Mouse (Mus musculus) R1 (cell line): ENCODE results near the gene Galnt6.

ENCODE experiments used
- DNase-seq: peaks from one replicate; pipeline ENCODE4 v3.0.0-alpha.2; 2018; ENCODE audit warnings: low read depth, low spot score

Gene Galnt6

DNA sequence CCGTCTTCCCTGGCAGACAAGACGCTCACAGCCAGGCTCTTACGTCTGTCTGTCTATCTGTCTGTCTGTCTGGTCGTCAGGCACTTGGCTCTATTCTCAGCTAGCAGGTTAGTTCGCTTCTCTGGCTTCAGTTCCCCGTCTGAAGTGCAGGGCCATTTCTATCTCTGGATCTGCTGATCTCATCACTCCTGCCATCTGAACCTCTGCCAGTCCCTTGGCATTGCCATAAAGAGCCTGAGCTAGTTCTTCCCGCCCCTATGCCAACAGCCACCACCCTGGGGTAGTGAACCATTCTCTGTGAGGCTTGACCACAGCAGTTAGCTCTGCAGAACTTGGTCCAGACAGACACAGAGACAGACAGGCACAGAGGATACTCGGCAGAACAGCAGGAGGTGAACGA, 68.9 kb downstream of the Galnt6 start:
- no peak for DNase-seq

GRCm38 (mm10) chr15:100655201-100655600, 74.0 kb downstream of the Galnt6 start:
- DNase-seq = no peak

GRCm38 (mm10) chr15:100654271-100654670, 74.9 kb downstream of the Galnt6 start:
- DNase-seq = no peak

DNA sequence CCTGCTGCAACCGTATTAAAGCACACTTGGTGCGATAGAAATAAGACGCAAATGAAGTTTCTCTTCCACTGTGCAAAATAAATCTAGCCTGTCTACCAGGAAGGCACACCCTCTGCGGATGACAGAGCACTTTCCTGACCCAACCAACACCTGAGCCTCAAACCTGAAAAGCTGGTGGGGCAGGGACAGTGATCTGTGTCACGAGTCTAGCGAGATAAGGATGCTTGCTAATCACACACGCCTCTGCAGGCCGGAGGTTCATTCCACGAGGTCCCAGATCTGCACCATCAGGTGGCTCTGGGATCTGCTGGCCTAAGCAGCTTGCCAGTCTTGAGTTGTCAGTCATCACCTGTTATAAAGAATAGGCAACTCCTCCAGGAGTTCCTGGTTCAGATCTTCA, 77.6 kb downstream of the Galnt6 start:
- DNase-seq = no peak

DNA sequence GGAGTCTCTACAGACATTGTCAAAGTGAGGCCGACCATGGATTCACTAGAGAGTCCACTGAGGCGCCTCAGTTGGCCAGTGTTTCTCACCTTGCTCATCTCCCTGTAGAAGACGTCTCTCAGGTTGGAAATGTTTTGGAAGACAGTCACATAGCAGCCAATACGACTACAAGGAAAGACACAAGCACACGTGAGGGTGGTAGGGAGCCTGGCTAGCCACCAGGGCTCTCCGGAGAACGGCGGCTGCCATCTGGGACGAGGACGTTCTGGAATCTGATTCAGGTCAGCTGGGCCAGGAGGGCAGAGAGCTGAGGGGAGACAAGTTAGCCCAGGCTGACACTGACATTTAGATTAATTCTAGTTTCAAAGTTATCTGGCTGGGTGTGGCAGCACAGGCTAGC, 79.1 kb downstream of the Galnt6 start:
- DNase-seq = no peak

GRCm38 (mm10) chr15:100646161-100646560, 83.0 kb downstream of the Galnt6 start:
- DNase-seq = no peak

- no peak for DNase-seq
These were observed 86.7 kb downstream of the Galnt6 start for GRCm38 (mm10) chr15:100642451-100642850.
